Mouse (Mus musculus): ENCODE results near the gene Ppp1r1a. TPM values are rescaled to one million over a fixed set of nuclear protein-coding genes. Genes with fewer than 3 reads are reported as not detected.
A peak's percentile ranks its signal among the peaks of the same experiment; 100 is the strongest.

The Ppp1r1a gene
- polyA plus RNA-seq, 1 experiment = 0.27 TPM

DNA sequence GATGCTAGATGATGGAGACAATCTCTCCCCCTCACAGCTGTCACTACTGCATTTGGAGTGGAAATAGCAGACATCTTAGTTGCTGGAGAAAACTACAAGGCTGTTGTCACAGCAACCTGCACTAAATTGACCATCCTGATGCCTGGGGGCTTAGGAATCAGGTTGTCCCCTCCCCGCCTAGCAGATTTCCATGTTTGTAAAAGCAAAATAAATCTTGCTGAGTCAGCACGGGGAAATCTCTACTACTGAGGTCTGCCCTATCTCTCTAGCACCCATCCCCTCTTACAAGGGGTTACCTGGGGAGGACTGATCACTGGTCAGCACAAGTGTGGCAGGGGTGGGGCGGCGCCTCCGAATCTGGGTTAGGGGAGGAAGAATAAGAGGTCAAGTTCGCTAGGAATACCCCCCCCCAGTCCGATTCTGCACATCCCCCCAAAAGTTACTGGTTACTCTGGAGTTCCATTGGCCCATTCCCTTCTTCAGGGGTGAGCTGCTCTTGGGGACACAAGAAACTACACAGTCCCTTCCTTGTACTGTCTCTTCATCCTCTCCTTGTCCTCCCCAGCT lies 3.7 kb downstream of the Ppp1r1a start:
- WGBS = 83% methylated on average over 7 of the region's 7 CpGs
- H3K4me3 ChIP-seq (ENCODE audit: extremely low read depth, insufficient read depth, insufficient read length) = no peak overlapping the region
- TF ChIP-seq CTCF (IDR thresholded peaks at IDR 0.05; ENCODE audit: extremely low read depth, insufficient read depth, insufficient read length, insufficient replicate concordance) = no peak
- TF ChIP-seq POLR2A (IDR thresholded peaks at IDR 0.05; ENCODE audit: low read depth, low read length) = no peak
- H3K4me1 ChIP-seq (ENCODE audit: control insufficient read depth, insufficient read depth, insufficient read length) = no peaks in the 10 kb centered on the region; the same call in 1 of the 2 replicates
- no peak overlapping the region for H3K27ac ChIP-seq (ENCODE audit: insufficient read depth, low read length)
- no peaks in the 10 kb centered on the region for H3K36me3 ChIP-seq (ENCODE audit: control insufficient read depth, insufficient read depth, low read length)
- DNase-seq (ENCODE audit: low read depth in 1 of 2, low spot score in 2 of 2) = no peak
- peaks cover 5% of the 10 kb centered on the region for H3K27me3 ChIP-seq (ENCODE audit: control insufficient read depth, insufficient read depth, low read length)

DNA sequence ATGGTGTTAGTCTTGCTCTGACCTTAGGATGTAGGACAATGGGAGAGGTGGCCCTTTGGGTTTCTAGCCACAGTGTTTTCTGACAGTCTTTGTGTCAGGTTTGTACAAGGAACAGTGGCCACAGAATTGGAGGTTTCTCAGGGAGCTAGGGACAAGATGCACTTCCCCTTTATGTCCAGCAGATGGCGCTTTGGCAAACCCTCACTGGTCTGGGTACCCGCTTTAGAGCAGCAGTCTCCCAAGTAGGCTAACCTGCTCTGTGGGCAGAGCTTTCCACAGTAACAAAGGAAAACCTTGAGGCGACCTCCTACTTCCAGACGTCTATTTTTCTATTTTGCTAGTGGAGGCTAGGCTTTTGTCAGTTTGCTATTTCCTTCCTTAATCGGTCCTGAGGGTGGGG lies 7.4 kb downstream of the Ppp1r1a start:
- TF ChIP-seq POLR2A (IDR thresholded peaks at IDR 0.05; ENCODE audit: low read depth, low read length) = no peak
- peak; percentile 84; the same call in 1 of the 2 replicates for TF ChIP-seq CTCF (IDR thresholded peaks at IDR 0.05; ENCODE audit: extremely low read depth, insufficient read depth, insufficient read length, insufficient replicate concordance)
- Histone ChIP-seq H3K36me3 (ENCODE audit: control insufficient read depth, insufficient read depth, low read length) (peaks cover 6% of the 10 kb centered on the region), H3K27me3 (ENCODE audit: control insufficient read depth, insufficient read depth, low read length) (no peaks in the 10 kb centered on the region), H3K4me3 (ENCODE audit: extremely low read depth, insufficient read depth, insufficient read length) (no peak overlapping the region), H3K27ac (ENCODE audit: insufficient read depth, low read length) (no peak overlapping the region), H3K4me1 (ENCODE audit: control insufficient read depth, insufficient read depth, insufficient read length) (no peaks in the 10 kb centered on the region)
- peak in 1 of 2 experiments; percentile 16 for DNase-seq (ENCODE audit: low read depth in 1 of 2, low spot score in 2 of 2)
- 6% methylated on average over 5 of the region's 5 CpGs for WGBS

GRCm38 (mm10) chr15:103523156-103523555 lies 14.6 kb downstream of the Ppp1r1a start:
- H3K27ac ChIP-seq (ENCODE audit: insufficient read depth, low read length) = no peak overlapping the region
- H3K27me3 ChIP-seq (ENCODE audit: control insufficient read depth, insufficient read depth, low read length) = no peaks in the 10 kb centered on the region
- 91% methylated on average over 3 of the region's 3 CpGs for WGBS
- no peak for TF ChIP-seq POLR2A (IDR thresholded peaks at IDR 0.05; ENCODE audit: low read depth, low read length)
- TF ChIP-seq CTCF (IDR thresholded peaks at IDR 0.05; ENCODE audit: extremely low read depth, insufficient read depth, insufficient read length, insufficient replicate concordance) = no peak
- DNase-seq (ENCODE audit: low read depth in 1 of 2, low spot score in 2 of 2) = no peak
- peaks cover 13% of the 10 kb centered on the region for H3K36me3 ChIP-seq (ENCODE audit: control insufficient read depth, insufficient read depth, low read length)
- no peak overlapping the region for H3K4me3 ChIP-seq (ENCODE audit: extremely low read depth, insufficient read depth, insufficient read length)
- no peaks in the 10 kb centered on the region for H3K4me1 ChIP-seq (ENCODE audit: control insufficient read depth, insufficient read depth, insufficient read length)

DNA sequence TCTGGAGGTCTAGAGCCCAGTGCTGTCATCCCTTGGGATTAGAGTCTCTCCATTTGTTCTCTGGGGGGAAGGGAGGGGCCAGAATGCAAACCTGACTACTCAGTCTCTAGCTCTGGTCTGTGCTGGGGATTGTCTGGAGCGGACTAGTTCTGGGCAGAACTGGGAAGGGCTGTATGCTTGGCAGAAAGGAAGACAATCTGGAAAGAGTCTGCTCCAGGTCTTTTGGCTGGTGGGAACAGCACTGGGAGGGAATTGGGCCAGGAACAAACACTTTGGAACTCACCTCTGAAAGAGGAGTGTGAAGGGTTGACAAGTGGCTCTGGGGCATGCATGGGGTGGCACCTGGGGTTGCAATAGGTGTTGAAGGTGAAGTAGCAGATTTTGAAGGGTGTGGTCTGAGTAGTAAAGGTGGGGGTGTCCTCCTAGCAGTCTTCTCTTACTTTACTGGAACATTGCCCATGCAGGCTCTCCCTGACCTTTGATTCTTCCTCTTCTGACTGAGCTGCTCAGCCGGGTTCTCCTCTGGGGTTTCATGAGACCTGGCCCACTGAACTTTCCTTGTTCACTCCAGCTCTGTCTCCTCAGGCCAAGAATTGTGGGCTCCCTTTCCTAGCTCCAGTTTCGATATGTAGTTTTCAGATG lies 15.2 kb downstream of the Ppp1r1a start:
- no peak for DNase-seq (ENCODE audit: low read depth in 1 of 2, low spot score in 2 of 2)
- WGBS = 70% methylated on average over 3 of the region's 3 CpGs
- Histone ChIP-seq H3K27me3 (ENCODE audit: control insufficient read depth, insufficient read depth, low read length) (no peaks in the 10 kb centered on the region), H3K27ac (ENCODE audit: insufficient read depth, low read length) (no peak overlapping the region), H3K4me1 (ENCODE audit: control insufficient read depth, insufficient read depth, insufficient read length) (no peaks in the 10 kb centered on the region), H3K36me3 (ENCODE audit: control insufficient read depth, insufficient read depth, low read length) (peaks cover 11% of the 10 kb centered on the region), H3K4me3 (ENCODE audit: extremely low read depth, insufficient read depth, insufficient read length) (no peak overlapping the region)
- TF ChIP-seq POLR2A (IDR thresholded peaks at IDR 0.05; ENCODE audit: low read depth, low read length) (no peak), CTCF (IDR thresholded peaks at IDR 0.05; ENCODE audit: extremely low read depth, insufficient read depth, insufficient read length, insufficient replicate concordance) (no peak)

DNA sequence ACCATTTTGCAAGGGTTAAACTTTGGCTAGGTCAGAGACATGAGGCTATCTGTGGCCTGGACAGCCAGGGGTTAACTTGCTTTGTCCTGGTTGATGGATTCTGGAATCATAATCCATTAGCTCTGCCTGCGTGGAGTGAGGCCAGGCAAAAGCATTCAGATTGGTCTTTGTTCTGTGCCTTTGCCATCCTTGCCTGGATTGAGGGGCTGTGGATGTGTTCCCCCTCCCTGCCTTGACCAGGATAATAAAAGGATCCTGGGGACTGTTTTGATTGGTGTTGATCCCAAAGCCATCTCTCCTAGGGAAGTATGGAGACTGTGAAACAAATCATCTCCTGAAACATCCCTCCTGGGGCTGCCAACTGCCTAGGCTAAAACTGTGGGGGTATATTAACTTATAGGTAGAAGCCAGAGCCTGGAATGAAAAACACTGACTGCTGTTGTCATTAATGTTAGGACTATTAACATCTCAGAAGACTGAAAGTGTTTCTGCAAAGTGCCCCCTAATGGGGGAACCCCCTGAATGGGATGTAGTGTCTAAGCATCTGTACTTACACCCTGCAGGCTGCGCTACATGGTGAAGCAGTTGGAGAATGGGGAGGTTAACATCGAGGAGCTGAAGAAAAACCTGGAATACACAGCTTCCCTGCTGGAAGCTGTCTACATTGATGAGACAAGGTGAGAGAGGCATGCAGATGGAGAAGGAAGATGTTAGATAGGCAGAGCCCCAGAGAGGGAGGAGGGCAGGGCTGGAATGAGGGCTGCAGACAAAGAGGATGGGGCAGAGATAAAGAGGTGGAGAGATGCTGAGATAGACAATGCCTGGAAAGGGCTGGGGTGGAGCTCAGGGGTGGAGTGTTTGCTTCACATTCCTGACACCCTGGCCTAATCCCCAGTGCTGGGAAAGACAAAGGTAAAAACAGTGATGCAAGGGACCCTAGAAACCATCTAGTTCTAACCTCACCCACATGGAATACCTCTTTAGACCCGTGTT lies 18.1 kb downstream of the Ppp1r1a start:
- H3K4me1 ChIP-seq (ENCODE audit: control insufficient read depth, insufficient read depth, insufficient read length) = no peaks in the 10 kb centered on the region
- no peaks in the 10 kb centered on the region for H3K27me3 ChIP-seq (ENCODE audit: control insufficient read depth, insufficient read depth, low read length)
- no peak overlapping the region for H3K27ac ChIP-seq (ENCODE audit: insufficient read depth, low read length)
- TF ChIP-seq CTCF (IDR thresholded peaks at IDR 0.05; ENCODE audit: extremely low read depth, insufficient read depth, insufficient read length, insufficient replicate concordance) = no peak
- no peak for TF ChIP-seq POLR2A (IDR thresholded peaks at IDR 0.05; ENCODE audit: low read depth, low read length)
- peaks cover 7% of the 10 kb centered on the region for H3K36me3 ChIP-seq (ENCODE audit: control insufficient read depth, insufficient read depth, low read length)
- H3K4me3 ChIP-seq (ENCODE audit: extremely low read depth, insufficient read depth, insufficient read length) = no peak overlapping the region
- no peak for DNase-seq (ENCODE audit: low read depth in 1 of 2, low spot score in 2 of 2)
- WGBS = 81% methylated on average over 4 of the region's 4 CpGs

GRCm38 (mm10) chr15:103518600-103519385 lies 19.0 kb downstream of the Ppp1r1a start:
- no peak for TF ChIP-seq CTCF (IDR thresholded peaks at IDR 0.05; ENCODE audit: extremely low read depth, insufficient read depth, insufficient read length, insufficient replicate concordance)
- no peak for TF ChIP-seq POLR2A (IDR thresholded peaks at IDR 0.05; ENCODE audit: low read depth, low read length)
- DNase-seq (ENCODE audit: low read depth in 1 of 2, low spot score in 2 of 2) = no peak
- H3K27me3 ChIP-seq (ENCODE audit: control insufficient read depth, insufficient read depth, low read length) = no peaks in the 10 kb centered on the region
- 78% methylated on average over 5 of the region's 5 CpGs for WGBS
- H3K36me3 ChIP-seq (ENCODE audit: control insufficient read depth, insufficient read depth, low read length) = peaks cover 6% of the 10 kb centered on the region
- H3K4me1 ChIP-seq (ENCODE audit: control insufficient read depth, insufficient read depth, insufficient read length) = no peaks in the 10 kb centered on the region; the same call in 1 of the 2 replicates
- no peak overlapping the region for H3K4me3 ChIP-seq (ENCODE audit: extremely low read depth, insufficient read depth, insufficient read length)
- H3K27ac ChIP-seq (ENCODE audit: insufficient read depth, low read length) = no peak overlapping the region
